Mouse (Mus musculus) testis, adult 2 months (tissue): Measurements from ENCODE around the gene Tnip1. TPM values are rescaled to one million over a fixed set of nuclear protein-coding genes. Genes with fewer than 3 reads are reported as not detected.
A peak's percentile ranks its signal among the peaks of the same experiment; 100 is the strongest.

Experiments used
- H3K27ac ChIP-seq: fragments of 200-500 bp; 2 replicates; pipeline ENCODE4 v1.5.1; 2012; ENCODE audit warnings: low read depth, low read length; ENCODE audit not compliant: control insufficient read depth, insufficient read depth
- H3K27me3 ChIP-seq: fragments of 200-500 bp; 2 replicates; pipeline ENCODE4 v1.6.1; 2012; ENCODE audit warnings: mild to moderate bottlenecking, low read length, moderate library complexity; ENCODE audit not compliant: control insufficient read depth, insufficient read depth
- H3K36me3 ChIP-seq: fragments of 200-500 bp; 2 replicates; pipeline ENCODE4 v1.6.1; 2012; ENCODE audit warnings: mild to moderate bottlenecking, low read length; ENCODE audit not compliant: control insufficient read depth, insufficient read depth
- H3K4me1 ChIP-seq: fragments of 200-500 bp; 2 replicates; pipeline ENCODE4 v1.6.1; 2012; ENCODE audit warnings: low read length; ENCODE audit not compliant: control insufficient read depth, insufficient read depth
- H3K4me3 ChIP-seq: fragments of 200-500 bp; 2 replicates; pipeline ENCODE4 v1.5.1; 2012; ENCODE audit warnings: low read depth, mild to moderate bottlenecking, low read length, moderate library complexity, mixed read lengths; ENCODE audit not compliant: control insufficient read depth
- CTCF ChIP-seq: fragments of 200-500 bp; IDR thresholded peaks from 2 replicates; pipeline ENCODE4 v1.5.1; 2012; ENCODE audit warnings: low read depth, mild to moderate bottlenecking, inconsistent platforms, low read length, moderate library complexity; ENCODE audit not compliant: control insufficient read depth, insufficient read depth, insufficient replicate concordance
- POLR2A ChIP-seq: fragments of 200-500 bp; IDR thresholded peaks from 2 replicates; pipeline ENCODE4 v1.6.1; 2012; ENCODE audit warnings: low read depth, mild to moderate bottlenecking, inconsistent platforms, low read length, moderate library complexity; ENCODE audit not compliant: control insufficient read depth
- polyA plus RNA-seq: library from polyadenylated mRNA; depleted of rRNA; stranded (reverse); fragments of >200 nt; gene quantifications from 2 replicates; pipeline ENCODE4 v1.2.3, GENCODE M21; 2012

Gene Tnip1
- polyA plus RNA-seq, 1 experiment = 5.4 TPM

GRCm38 (mm10) chr11:54884937-54885336 lies 77.8 kb downstream of the Tnip1 start:
- Histone ChIP-seq H3K36me3 (no peaks in the 10 kb centered on the region), H3K27me3 (no peaks in the 10 kb centered on the region), H3K4me1 (peaks cover 3% of the 10 kb centered on the region), H3K27ac (peak overlapping the region; percentile 77; the same call in 1 of the 2 replicates), H3K4me3 (0 out of 2 replicates have a peak overlapping the region, but pooled peaks have one; percentile 9)
- TF ChIP-seq CTCF = no peak
- TF ChIP-seq POLR2A = no peak

GRCm38 (mm10) chr11:54884197-54884828 lies 78.4 kb downstream of the Tnip1 start:
- Histone ChIP-seq H3K4me1 (peaks cover 3% of the 10 kb centered on the region), H3K36me3 (no peaks in the 10 kb centered on the region), H3K4me3 (no peak overlapping the region), H3K27me3 (no peaks in the 10 kb centered on the region), H3K27ac (peak overlapping the region; percentile 77; the same call in 1 of the 2 replicates)
- TF ChIP-seq POLR2A (no peak), CTCF (no peak)

GRCm38 (mm10) chr11:54882671-54883070 lies 80.0 kb downstream of the Tnip1 start:
- Histone ChIP-seq H3K36me3 (no peaks in the 10 kb centered on the region), H3K27me3 (no peaks in the 10 kb centered on the region), H3K4me3 (no peak overlapping the region), H3K27ac (no peak overlapping the region), H3K4me1 (peaks cover 3% of the 10 kb centered on the region)
- peak; percentile 12; the same call in 1 of the 2 replicates for TF ChIP-seq CTCF
- TF ChIP-seq POLR2A = no peak

- H3K4me1 ChIP-seq = peaks cover 3% of the 10 kb centered on the region
- H3K27ac ChIP-seq = no peak overlapping the region
- no peak overlapping the region for H3K4me3 ChIP-seq
- TF ChIP-seq POLR2A = no peak
- TF ChIP-seq CTCF = no peak
- no peaks in the 10 kb centered on the region for H3K36me3 ChIP-seq
- no peaks in the 10 kb centered on the region for H3K27me3 ChIP-seq
Observed at GRCm38 (mm10) chr11:54881051-54881474, 81.7 kb downstream of the Tnip1 start.

- H3K27me3 ChIP-seq = no peaks in the 10 kb centered on the region
Observed at GRCm38 (mm10) chr11:54879922-54880321, 82.8 kb downstream of the Tnip1 start.

GRCm38 (mm10) chr11:54879434-54879833 lies 83.3 kb downstream of the Tnip1 start:
- H3K36me3 ChIP-seq = no peaks in the 10 kb centered on the region

More at GRCm38 (mm10) chr11:54879922-54880321, 82.8 kb downstream of the Tnip1 start:
- H3K36me3 ChIP-seq = no peaks in the 10 kb centered on the region
- TF ChIP-seq CTCF (no peak), POLR2A (no peak)
- no peaks in the 10 kb centered on the region for H3K4me1 ChIP-seq
- H3K27ac ChIP-seq = no peak overlapping the region
- no peak overlapping the region for H3K4me3 ChIP-seq

GRCm38 (mm10) chr11:54878893-54879292 lies 83.8 kb downstream of the Tnip1 start:
- no peaks in the 10 kb centered on the region for H3K36me3 ChIP-seq
- H3K27ac ChIP-seq = no peak overlapping the region
- H3K4me3 ChIP-seq = no peak overlapping the region
- TF ChIP-seq POLR2A = no peak
- H3K27me3 ChIP-seq = no peaks in the 10 kb centered on the region
- no peaks in the 10 kb centered on the region for H3K4me1 ChIP-seq

More at GRCm38 (mm10) chr11:54879434-54879833, 83.3 kb downstream of the Tnip1 start:
- Histone ChIP-seq H3K27ac (no peak overlapping the region), H3K27me3 (no peaks in the 10 kb centered on the region), H3K4me3 (no peak overlapping the region), H3K4me1 (no peaks in the 10 kb centered on the region)
- TF ChIP-seq CTCF (peak; percentile 5; the same call in 1 of the 2 replicates), POLR2A (no peak)
